ENCODE assay signal across 21 mouse cellular contexts in genomic region chr19:46823759-46824158, GRCm38 (mm10).
"Had no signal": no experiment of that assay in that cellular context is flagged by ENCODE, and none has a peak within 500 bp of the region (broad histone marks: within the 10 kb centered on the region; RNA-seq: fewer than 3 reads in every experiment).

No protein-coding gene starts in this region.

- H3K36me3 ChIP-seq: midbrain, embryonic 10.5 days; midbrain, embryonic 12.5 days; neural tube, embryonic 13.5 days; neural tube, embryonic 15.5 days; stomach, embryonic 15.5 days had no signal

- H3K4me1 ChIP-seq: midbrain, embryonic 12.5 days; stomach, embryonic 15.5 days had no signal

- H3K27ac ChIP-seq: liver, embryonic 14.5 days; midbrain, embryonic 10.5 days; midbrain, embryonic 12.5 days; neural tube, embryonic 13.5 days; neural tube, embryonic 15.5 days; stomach, embryonic 15.5 days; stomach, postnatal 0 days had no signal

- H3K27me3 ChIP-seq: midbrain, embryonic 12.5 days; neural tube, embryonic 13.5 days; neural tube, embryonic 15.5 days; stomach, embryonic 15.5 days had no signal

- DNase-seq: lung, adult 18-20 months; lung, embryonic 14.5 days; lung, postnatal 10 days; lung, postnatal 4 days; midbrain, embryonic 14.5 days; retina, postnatal 1 day; right cerebral cortex, adult 18-20 months; right cerebral cortex, postnatal 25 days; right cerebral cortex, postnatal 4 days; spleen, adult 18-20 months; thymus, adult 2 months; thymus, postnatal 25 days; thymus, postnatal 4 days had no signal

- H3K4me3 ChIP-seq: midbrain, embryonic 10.5 days; midbrain, embryonic 12.5 days; myocyte; neural tube, embryonic 13.5 days; neural tube, embryonic 15.5 days; stomach, embryonic 15.5 days had no signal
